Mouse (Mus musculus) MEL (cell line): ENCODE measurements around the gene Gmds. TPM values are rescaled to one million over a fixed set of nuclear protein-coding genes. Genes with fewer than 3 reads are reported as not detected.

ENCODE experiments used
- DNase-seq: peaks from one replicate; pipeline ENCODE4 v3.0.0; 2011; ENCODE audit warnings: low read depth, low spot score
- H3K27ac ChIP-seq: 2 replicates; pipeline ENCODE4 v1.5.1; 2012; ENCODE audit warnings: low read depth, mild to moderate bottlenecking, control low read depth, low read length, moderate library complexity; ENCODE audit not compliant: control insufficient read depth
- H3K27me3 ChIP-seq, 2 experiments: fragments of 150-350 bp in 1 of 2; sonication (generic) in 1 of 2; 2 replicates each; pipeline ENCODE4 v1.6.1; 2012; ENCODE audit warnings: low read length in 2 of 2, mild to moderate bottlenecking in 2 of 2, improper control_type of control experiment in 1 of 2, moderate library complexity in 1 of 2; ENCODE audit not compliant: insufficient read depth in 2 of 2, control insufficient read depth in 1 of 2
- H3K36me3 ChIP-seq, 2 experiments: 2 replicates each; pipeline ENCODE4 v1.6.1; 2012 to 2014; ENCODE audit warnings: low read length in 2 of 2, improper control_type of control experiment in 1 of 2, inconsistent platforms in 1 of 2, mild to moderate bottlenecking in 1 of 2; ENCODE audit not compliant: insufficient read depth in 2 of 2, control insufficient read depth in 1 of 2
- H3K4me1 ChIP-seq, 2 experiments: fragments of 150-350 bp in 1 of 2; sonication (generic) in 1 of 2; 2 replicates each; pipeline ENCODE4 v1.6.1; 2012; ENCODE audit warnings: low read length in 2 of 2, improper control_type of control experiment in 1 of 2, mild to moderate bottlenecking in 1 of 2; ENCODE audit not compliant: insufficient read depth in 2 of 2, control insufficient read depth in 1 of 2
- H3K4me3 ChIP-seq, 2 experiments: fragments of 150-350 bp in 1 of 2; sonication (generic) in 1 of 2; 2 replicates each; pipeline ENCODE4 v1.5.1; 2012; ENCODE audit warnings: low read depth in 2 of 2, low read length in 2 of 2, mild to moderate bottlenecking in 2 of 2, moderate library complexity in 2 of 2, control low read depth in 1 of 2, improper control_type of control experiment in 1 of 2; ENCODE audit not compliant: control insufficient read depth in 1 of 2, insufficient read depth in 1 of 2
- H3K79me2 ChIP-seq: 2 replicates; pipeline ENCODE4 v1.6.1; 2012; ENCODE audit warnings: mild to moderate bottlenecking, low read length, moderate library complexity; ENCODE audit not compliant: control insufficient read depth, poor library complexity, insufficient read depth
- H3K9ac ChIP-seq: 2 replicates; pipeline ENCODE4 v1.6.1; 2012; ENCODE audit warnings: low read depth, mild to moderate bottlenecking, control low read depth, low read length, moderate library complexity; ENCODE audit not compliant: control insufficient read depth, poor library complexity, severe bottlenecking
- H3K9me3 ChIP-seq: fragments of 150-350 bp; sonication (generic); replicated peaks from 2 replicates; pipeline ENCODE4 v1.6.1; 2012; ENCODE audit warnings: mild to moderate bottlenecking, low read length, improper control_type of control experiment, moderate library complexity; ENCODE audit not compliant: insufficient read depth
- CHD1 ChIP-seq: IDR thresholded peaks from 2 replicates; pipeline ENCODE4 v1.6.1; 2012; ENCODE audit warnings: low read depth, mild to moderate bottlenecking, inconsistent platforms, low read length, improper control_type of control experiment
- CHD2 ChIP-seq: IDR thresholded peaks from 2 replicates; pipeline ENCODE4 v1.6.1; 2011; ENCODE audit warnings: low read length, improper control_type of control experiment
- CTCF ChIP-seq, 3 experiments: IDR thresholded peaks in 2 of 3; conservative IDR thresholded peaks in 1 of 3; 2 replicates each; pipeline ENCODE4 v1.5.1; 2011 to 2012; ENCODE audit warnings: low read length in 3 of 3, low read depth in 2 of 3, mild to moderate bottlenecking in 2 of 3, improper control_type of control experiment in 1 of 3, inconsistent platforms in 1 of 3, mixed read lengths in 1 of 3, moderate library complexity in 1 of 3; ENCODE audit not compliant: control insufficient read depth in 1 of 3, insufficient read depth in 1 of 3, poor library complexity in 1 of 3, severe bottlenecking in 1 of 3
- ELF1 ChIP-seq: IDR thresholded peaks from 2 replicates; pipeline ENCODE4 v1.6.1; 2014; ENCODE audit warnings: low read depth, mild to moderate bottlenecking, inconsistent platforms, low read length, improper control_type of control experiment, moderate library complexity
- GABPA ChIP-seq: IDR thresholded peaks from 2 replicates; pipeline ENCODE4 v1.6.1; 2012; ENCODE audit warnings: low read depth, mild to moderate bottlenecking, inconsistent platforms, low read length, improper control_type of control experiment, moderate library complexity
- JUND ChIP-seq: IDR thresholded peaks from 2 replicates; pipeline ENCODE4 v1.6.1; 2011; ENCODE audit warnings: low read depth, mild to moderate bottlenecking, improper control_type of control experiment, low read length
- KAT2A ChIP-seq: conservative IDR thresholded peaks from 2 replicates; pipeline ENCODE4 v1.6.1; 2012; ENCODE audit warnings: low read depth, low read length, improper control_type of control experiment, inconsistent platforms
- MAZ ChIP-seq: IDR thresholded peaks from 2 replicates; pipeline ENCODE4 v1.6.1; 2012; ENCODE audit warnings: low read depth, mild to moderate bottlenecking, inconsistent platforms, low read length, improper control_type of control experiment
- MYB ChIP-seq: IDR thresholded peaks from 2 replicates; pipeline ENCODE4 v1.6.1; 2011; ENCODE audit warnings: mild to moderate bottlenecking, low read depth, low read length, improper control_type of control experiment
- MYC ChIP-seq: IDR thresholded peaks from 2 replicates; pipeline ENCODE4 v1.6.1; 2011; ENCODE audit warnings: low read depth, mild to moderate bottlenecking, low read length, improper control_type of control experiment, moderate library complexity
- NRF1 ChIP-seq: IDR thresholded peaks from 2 replicates; pipeline ENCODE4 v1.6.1; 2014; ENCODE audit warnings: low read depth, mild to moderate bottlenecking, inconsistent platforms, low read length, improper control_type of control experiment, moderate library complexity; ENCODE audit not compliant: poor library complexity, insufficient read depth, severe bottlenecking
- RAD21 ChIP-seq: IDR thresholded peaks from 2 replicates; pipeline ENCODE4 v1.6.1; 2011; ENCODE audit warnings: mild to moderate bottlenecking, low read depth, low read length, improper control_type of control experiment
- RCOR1 ChIP-seq: IDR thresholded peaks from 2 replicates; pipeline ENCODE4 v1.6.1; 2012; ENCODE audit warnings: low read depth, mild to moderate bottlenecking, inconsistent platforms, low read length, improper control_type of control experiment
- SMC3 ChIP-seq: IDR thresholded peaks from 2 replicates; pipeline ENCODE4 v1.6.1; 2011; ENCODE audit warnings: low read depth, low read length, improper control_type of control experiment
- UBTF ChIP-seq: IDR thresholded peaks from 2 replicates; pipeline ENCODE4 v1.6.1; 2012; ENCODE audit warnings: low read depth, mild to moderate bottlenecking, inconsistent platforms, low read length, improper control_type of control experiment, moderate library complexity, borderline replicate concordance; ENCODE audit not compliant: insufficient read depth
- USF1 ChIP-seq: IDR thresholded peaks from 2 replicates; pipeline ENCODE4 v1.6.1; 2014; ENCODE audit warnings: low read depth, mild to moderate bottlenecking, inconsistent platforms, low read length, improper control_type of control experiment, moderate library complexity
- ZKSCAN1 ChIP-seq: IDR thresholded peaks from 2 replicates; pipeline ENCODE4 v1.6.1; 2012; ENCODE audit warnings: low read depth, mild to moderate bottlenecking, inconsistent platforms, low read length, improper control_type of control experiment, moderate library complexity
- polyA plus RNA-seq, 2 experiments: library from polyadenylated mRNA; stranded (reverse) in 1 of 2; unstranded in 1 of 2; fragments of >175 nt in 1 of 2; fragments of >200 nt in 1 of 2; gene quantifications; 2 replicates each; pipeline versions ENCODE4 v1.2.1 to v1.2.4; 2012; ENCODE audit warnings: low replicate concordance in 2 of 2, low read depth in 1 of 2; ENCODE audit not compliant: insufficient read length in 2 of 2, insufficient read depth in 1 of 2, missing spikeins in 1 of 2
- total RNA-seq: library from RNA; depleted of rRNA; stranded (reverse); fragments of 300-350 nt; gene quantifications from 2 replicates; pipeline ENCODE4 v1.2.3, GENCODE M21; 2012

Gmds gene
- total and polyA plus RNA-seq, 3 experiments, result 17.4 to 32.2 TPM; not detected in 1

DNA sequence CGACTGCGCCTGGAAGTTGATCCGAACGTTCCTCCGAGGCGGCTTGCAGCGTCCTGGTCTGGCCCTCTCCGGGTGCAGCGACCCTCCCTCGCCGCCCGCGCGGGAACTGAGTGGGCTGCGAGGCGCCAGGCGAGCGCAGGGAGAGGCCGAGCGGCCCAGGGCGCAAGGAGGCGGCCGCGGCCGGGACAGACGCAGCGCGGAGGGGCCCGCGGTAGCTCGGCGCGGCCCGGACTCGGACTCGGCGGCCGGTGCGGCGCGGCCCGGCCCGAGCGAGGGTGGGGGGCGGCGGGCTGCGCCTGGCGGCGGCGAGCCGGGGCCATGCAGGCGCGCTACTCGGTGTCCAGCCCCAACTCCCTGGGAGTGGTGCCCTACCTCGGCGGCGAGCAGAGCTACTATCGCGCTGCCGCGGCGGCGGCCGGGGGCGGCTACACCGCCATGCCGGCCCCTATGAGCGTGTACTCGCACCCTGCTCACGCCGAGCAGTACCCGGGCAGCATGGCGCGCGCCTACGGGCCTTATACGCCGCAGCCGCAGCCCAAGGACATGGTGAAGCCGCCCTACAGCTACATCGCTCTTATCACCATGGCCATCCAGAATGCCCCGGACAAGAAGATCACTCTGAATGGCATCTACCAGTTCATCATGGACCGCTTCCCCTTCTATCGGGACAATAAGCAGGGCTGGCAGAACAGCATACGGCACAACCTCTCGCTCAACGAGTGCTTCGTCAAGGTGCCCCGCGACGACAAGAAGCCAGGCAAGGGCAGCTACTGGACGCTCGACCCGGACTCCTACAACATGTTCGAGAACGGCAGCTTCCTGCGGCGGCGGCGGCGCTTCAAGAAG, 531.4 kb downstream of the Gmds start:
- DNase-seq, result no peak
- no peaks in the 10 kb centered on the region for H3K79me2 ChIP-seq
- TF ChIP-seq RCOR1 (no peak), GABPA (no peak), CHD1 (no peak), ZKSCAN1 (no peak)
- H3K36me3 ChIP-seq, result no peaks in the 10 kb centered on the region
- no peaks in the 10 kb centered on the region for H3K4me1 ChIP-seq
- no peak overlapping the region for H3K27ac ChIP-seq
- H3K4me3 ChIP-seq, result no peak overlapping the region
- no peaks in the 10 kb centered on the region for H3K9me3 ChIP-seq
- H3K9ac ChIP-seq, result no peak overlapping the region
- no peaks in the 10 kb centered on the region for H3K27me3 ChIP-seq

DNA sequence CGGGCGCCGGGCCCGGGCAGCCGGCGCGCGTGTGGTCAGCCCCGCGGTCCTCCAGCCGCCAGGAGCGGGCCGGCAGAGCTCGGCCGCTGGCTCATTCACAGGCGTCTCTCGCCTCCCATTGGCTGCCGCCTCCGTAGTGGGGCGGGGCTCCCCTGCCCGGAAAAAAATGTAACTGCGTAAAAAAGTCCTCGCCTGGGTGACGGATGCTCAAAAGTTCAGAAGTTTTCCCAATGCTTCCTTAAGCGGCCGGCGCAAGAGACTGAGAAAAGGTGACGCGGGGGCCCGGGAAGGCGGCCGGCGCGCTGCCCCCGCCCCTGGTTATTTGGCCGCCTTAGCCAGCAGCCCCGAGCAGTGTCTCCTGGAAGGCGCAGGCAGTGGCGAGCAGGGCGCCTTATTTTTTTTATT, 532.1 kb downstream of the Gmds start, which contains the start of gene Foxc1:
Foxc1 (plus strand) TSS at position 206 of the 405 bp plus-strand sequence.
- Histone ChIP-seq H3K27me3 (no peaks in the 10 kb centered on the region), H3K4me1 (no peaks in the 10 kb centered on the region), H3K9me3 (no peaks in the 10 kb centered on the region), H3K4me3 (no peak within 1 kb of the TSS), H3K27ac (no peak within 1 kb of the TSS), H3K9ac (no peak within 1 kb of the TSS), H3K36me3 (no peaks in the 10 kb centered on the region), H3K79me2 (no peaks in the 10 kb centered on the region)
- DNase-seq, result no peak
- TF ChIP-seq RCOR1 (no peak), USF1 (no peak)

DNA sequence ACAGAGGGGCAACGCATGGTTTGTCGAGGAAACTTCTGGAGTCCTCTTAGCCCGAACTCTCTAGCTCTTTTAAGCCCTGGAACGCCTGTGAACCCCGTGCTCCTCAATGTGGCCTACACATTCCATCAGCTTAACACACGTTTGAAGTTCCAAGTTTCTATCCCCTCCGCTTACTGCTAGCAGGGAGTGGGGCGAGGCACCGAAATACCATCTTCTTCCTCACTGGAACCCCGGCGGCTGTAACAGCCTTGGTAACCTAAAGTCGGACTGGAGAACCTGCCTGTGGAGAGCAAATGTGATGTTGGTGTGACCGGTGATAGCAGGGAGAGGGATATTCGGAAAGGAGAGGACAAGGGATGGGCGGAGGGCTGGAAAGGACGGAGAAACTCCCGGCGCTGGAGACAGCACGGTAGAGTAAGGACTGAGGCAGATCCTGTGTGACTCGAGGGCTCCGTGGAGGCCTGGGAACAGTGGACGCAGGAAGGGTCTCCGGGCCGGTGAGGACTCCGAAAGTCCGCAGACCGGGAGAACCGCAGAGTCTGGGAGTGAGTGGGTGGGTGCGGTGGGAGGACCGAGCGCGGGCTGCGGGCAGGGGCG, 532.6 kb downstream of the Gmds start:
- DNase-seq, result no peak
- TF ChIP-seq CHD2 (no peak), NRF1 (no peak), KAT2A (no peak), MYC (no peak), MAZ (no peak), SMC3 (no peak), ELF1 (no peak), CTCF (IDR thresholded peaks at IDR 0.05 in 2 of 3, conservative IDR thresholded peaks at IDR 0.05 in 1 of 3; ENCODE audit: control insufficient read depth in 1 of 3, insufficient read depth in 1 of 3, low read depth in 2 of 3, low read length in 3 of 3, poor library complexity in 1 of 3, severe bottlenecking in 1 of 3) (no peak), RAD21 (no peak), JUND (no peak), GABPA (no peak), UBTF (no peak), MYB (no peak)
- Histone ChIP-seq H3K4me1 (no peaks in the 10 kb centered on the region), H3K36me3 (no peaks in the 10 kb centered on the region), H3K4me3 (no peak overlapping the region), H3K27ac (no peak overlapping the region), H3K27me3 (no peaks in the 10 kb centered on the region), H3K9me3 (no peaks in the 10 kb centered on the region), H3K9ac (no peak overlapping the region), H3K79me2 (no peaks in the 10 kb centered on the region)
